Mouse (Mus musculus): Measurements from ENCODE around the gene Wdr48.

- TF ChIP-seq CTCF (IDR thresholded peaks at IDR 0.05; ENCODE audit: borderline replicate concordance, insufficient read depth, low read length): no peak
- no peak for TF ChIP-seq POLR2A (IDR thresholded peaks at IDR 0.05; ENCODE audit: low read depth, low read length)
Measured at GRCm38 (mm10) chr9:119913087-119913838, 18.6 kb downstream of the Wdr48 start.
